Mouse (Mus musculus) limb, embryonic 14.5 days (tissue): ENCODE results near the gene Cryzl1. TPM values are rescaled to one million over a fixed set of nuclear protein-coding genes. Genes with fewer than 3 reads are reported as not detected.

Experiments
- ATAC-seq: fragments of 200-750 bp; cut with Nextera tagmentation; 2 replicates; pipeline ENCODE4 v1.8.0; 2017; ENCODE audit warnings: low read depth, moderate number of reproducible peaks, moderate TSS enrichment; ENCODE audit not compliant: low FRiP score
- DNase-seq: peaks from one replicate; pipeline ENCODE4 v3.0.0-alpha.2; 2015; ENCODE audit warnings: low spot score
- H3K27ac ChIP-seq: fragments of 300-500 bp; sonication (generic); replicated peaks from 2 replicates; pipeline ENCODE4 v1.5.1; 2014; ENCODE audit warnings: low read depth, mild to moderate bottlenecking, low read length, moderate library complexity, mixed read lengths
- H3K27me3 ChIP-seq: fragments of 300-500 bp; sonication (generic); 2 replicates; pipeline ENCODE4 v1.6.1; 2014; ENCODE audit warnings: low read length, mixed read lengths; ENCODE audit not compliant: control insufficient read depth, insufficient read depth
- H3K36me3 ChIP-seq: fragments of 300-500 bp; sonication (generic); 2 replicates; pipeline ENCODE4 v1.6.1; 2014; ENCODE audit warnings: mild to moderate bottlenecking, low read length, moderate library complexity, mixed read lengths; ENCODE audit not compliant: control insufficient read depth, insufficient read depth
- H3K4me1 ChIP-seq: fragments of 300-500 bp; sonication (generic); 2 replicates; pipeline ENCODE4 v1.6.1; 2014; ENCODE audit warnings: antibody characterized with exemption, low read length, mixed read lengths; ENCODE audit not compliant: control insufficient read depth, insufficient read depth
- H3K4me2 ChIP-seq: fragments of 300-500 bp; sonication (generic); replicated peaks from 2 replicates; pipeline ENCODE4 v1.6.1; 2014; ENCODE audit warnings: low read depth, mild to moderate bottlenecking, low read length, moderate library complexity; ENCODE audit not compliant: severe bottlenecking
- H3K4me3 ChIP-seq: fragments of 300-500 bp; sonication (generic); replicated peaks from 2 replicates; pipeline ENCODE4 v1.5.1; 2014; ENCODE audit warnings: low read length
- H3K9ac ChIP-seq: fragments of 300-500 bp; sonication (generic); 2 replicates; pipeline ENCODE4 v1.6.1; 2014; ENCODE audit warnings: mild to moderate bottlenecking, low read depth, low read length, moderate library complexity; ENCODE audit not compliant: severe bottlenecking
- H3K9me3 ChIP-seq: fragments of 300-500 bp; sonication (generic); 2 replicates; pipeline ENCODE4 v1.6.1; 2016; ENCODE audit warnings: low read length; ENCODE audit not compliant: control insufficient read depth
- POLR2A ChIP-seq: fragments of 200-500 bp; IDR thresholded peaks from 2 replicates; pipeline ENCODE4 v1.8.0; 2012; ENCODE audit warnings: inconsistent platforms, mild to moderate bottlenecking, moderate library complexity, borderline replicate concordance; ENCODE audit not compliant: insufficient read depth, insufficient read length; ENCODE audit errors: extremely low read depth
- WGBS: fragments of 180-500 bp; shearing (Covaris S2); extraction: QIAGEN DNeasy Blood & Tissue Kit; methylation state at CpG from one replicate; pipeline ENCODE4 v1.1.7; 2014; 5-methylcytosine and 5-hydroxymethylcytosine counted together
- polyA plus RNA-seq, 2 experiments: library from polyadenylated mRNA; depleted of rRNA in 1 of 2; stranded (reverse) in 1 of 2; unstranded in 1 of 2; fragments of >200 nt; fragmentation: Nextera tagmentation in 1 of 2; extraction: Ambion mirVana in 1 of 2; gene quantifications; 2 replicates each; pipeline versions ENCODE4 v1.2.1 to v1.2.3; 2012 to 2014

Cryzl1 gene
- polyA plus RNA-seq, 2 experiments = 54.3 to 69.1 TPM

- peaks cover 30% of the 10 kb centered on the region for H3K4me1 ChIP-seq
- no peaks in the 10 kb centered on the region for H3K36me3 ChIP-seq
- H3K27me3 ChIP-seq = no peaks in the 10 kb centered on the region
- no peaks in the 10 kb centered on the region for H3K9me3 ChIP-seq
- peak overlapping the region; percentile 93 for H3K9ac ChIP-seq
- no peak for ATAC-seq
- peak overlapping the region; percentile 78 for H3K4me2 ChIP-seq
- H3K27ac ChIP-seq = peak overlapping the region; percentile 87; the same call in 1 of the 2 replicates
- 1% methylated on average over 11 of the region's 11 CpGs for WGBS
- H3K4me3 ChIP-seq = peak overlapping the region; percentile 80
- no peak for TF ChIP-seq POLR2A
- no peak for DNase-seq
These were observed 1.7 kb upstream of the Cryzl1 start for GRCm38 (mm10) chr16:91730446-91730845.

- DNase-seq (peak; percentile 18), ATAC-seq (no peak)
- Histone ChIP-seq H3K27ac (peak overlapping the region; percentile 87), H3K9ac (peak overlapping the region; percentile 93), H3K4me2 (peak overlapping the region; percentile 78), H3K36me3 (no peaks in the 10 kb centered on the region), H3K4me3 (peak overlapping the region; percentile 80), H3K4me1 (peaks cover 30% of the 10 kb centered on the region), H3K27me3 (no peaks in the 10 kb centered on the region), H3K9me3 (no peaks in the 10 kb centered on the region)
- TF ChIP-seq POLR2A = no peak
- under 1% methylated on average over 32 of the region's 44 CpGs for WGBS
These were observed 1.2 kb upstream of the Cryzl1 start for GRCm38 (mm10) chr16:91729821-91730441.

GRCm38 (mm10) chr16:91729066-91729482, 299 bp upstream of the Cryzl1 start, which contains the start of gene Itsn1:
TSS of gene Itsn1 (plus strand) at chr16:91729281.
- DNase-seq (peak; percentile 98), ATAC-seq (peak; percentile 93)
- H3K4me2 ChIP-seq = peak within 1 kb of the TSS; percentile 78
- peaks cover 30% of the 10 kb centered on the region for H3K4me1 ChIP-seq
- peak within 1 kb of the TSS; percentile 80 for H3K4me3 ChIP-seq
- no peaks in the 10 kb centered on the region for H3K27me3 ChIP-seq
- H3K27ac ChIP-seq = peak within 1 kb of the TSS; percentile 89
- H3K9ac ChIP-seq = peak within 1 kb of the TSS; percentile 93
- peak; percentile 77; the same call in 1 of the 2 replicates for TF ChIP-seq POLR2A
- no peaks in the 10 kb centered on the region for H3K36me3 ChIP-seq
- H3K9me3 ChIP-seq = no peaks in the 10 kb centered on the region
- WGBS = under 1% methylated on average over 30 of the region's 33 CpGs

GRCm38 (mm10) chr16:91727433-91727832, 1.3 kb downstream of the Cryzl1 start:
- Histone ChIP-seq H3K9me3 (no peaks in the 10 kb centered on the region), H3K9ac (no peak overlapping the region), H3K27ac (no peak overlapping the region), H3K4me1 (peaks cover 30% of the 10 kb centered on the region), H3K27me3 (no peaks in the 10 kb centered on the region), H3K4me3 (peak overlapping the region; percentile 80), H3K4me2 (peak overlapping the region; percentile 69), H3K36me3 (no peaks in the 10 kb centered on the region)
- no peak for DNase-seq
- 85% methylated on average over 15 of the region's 15 CpGs for WGBS
- no peak for ATAC-seq
- TF ChIP-seq POLR2A = no peak

DNA sequence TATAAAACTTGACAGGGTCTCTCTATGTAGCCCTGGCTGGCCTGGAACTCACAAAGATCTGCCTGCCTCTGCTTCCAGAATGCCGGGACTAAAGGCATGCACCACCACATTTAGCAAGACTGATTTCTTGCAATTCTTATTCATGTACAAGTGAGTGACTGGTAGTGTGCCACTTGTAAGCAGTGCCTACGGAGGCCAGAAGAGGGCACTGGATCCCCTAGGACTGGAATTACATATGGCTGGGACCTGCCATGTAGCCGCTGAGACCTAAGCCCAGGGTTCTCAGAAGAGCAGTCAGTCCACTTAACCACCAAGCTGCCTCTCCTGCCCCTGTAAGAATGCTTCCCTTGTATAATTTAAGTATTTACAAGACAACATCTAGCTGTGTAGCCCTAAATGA, 4.5 kb downstream of the Cryzl1 start:
- Histone ChIP-seq H3K9me3 (no peaks in the 10 kb centered on the region), H3K36me3 (peaks cover 6% of the 10 kb centered on the region; the same call in 1 of the 2 replicates), H3K9ac (no peak overlapping the region), H3K27me3 (no peaks in the 10 kb centered on the region), H3K4me3 (no peak overlapping the region), H3K27ac (no peak overlapping the region), H3K4me2 (no peak overlapping the region), H3K4me1 (peaks cover 15% of the 10 kb centered on the region)
- no peak for TF ChIP-seq POLR2A
- ATAC-seq (no peak), DNase-seq (peak; percentile 6)
- WGBS = 58% methylated on average over 3 of the region's 3 CpGs
